Comparison of ENCODE assay signal across 9 mouse cellular contexts in genomic region chr10:67858878-67859277, GRCm38 (mm10). TPM values are rescaled to one million over a fixed set of nuclear protein-coding genes. Genes with fewer than 3 reads are reported as not detected.
DNase-seq lines count a peak whose midpoint lies in the region; ATAC-seq lines count a peak whose summit lies in the region.
"Had no signal": no experiment of that assay in that cellular context is flagged by ENCODE, and none has a peak within 500 bp of the region (broad histone marks: within the 10 kb centered on the region; RNA-seq: fewer than 3 reads in every experiment).

No protein-coding gene starts in this region.

- peak; percentile 67 for ATAC-seq in forebrain, embryonic 15.5 days (replicated peaks)
- ATAC-seq in hindbrain, embryonic 13.5 days (ENCODE audit: low FRiP score), result 0 out of 2 replicates have a peak, but pooled peaks have one; percentile 39

- H3K27ac ChIP-seq in forebrain, embryonic 15.5 days (replicated peaks), result no peak overlapping the region
- no peak overlapping the region for H3K27ac ChIP-seq in hindbrain, embryonic 13.5 days
- H3K27ac ChIP-seq: lung, embryonic 15.5 days had no signal

- WGBS in forebrain, embryonic 15.5 days, result 20% methylated on average over 8 of the region's 8 CpGs
- whole genome bisulfite sequencing in hindbrain, embryonic 13.5 days, result 20% methylated on average over 8 of the region's 8 CpGs

- no peaks in the 10 kb centered on the region for H3K4me1 ChIP-seq in forebrain, embryonic 15.5 days
- H3K4me1 ChIP-seq in hindbrain, embryonic 13.5 days (replicated peaks), result no peaks in the 10 kb centered on the region
- H3K4me1 ChIP-seq: lung, embryonic 15.5 days had no signal

- H3K4me2 ChIP-seq in forebrain, embryonic 15.5 days (replicated peaks), result no peak overlapping the region
- H3K4me2 ChIP-seq in hindbrain, embryonic 13.5 days, result no peak overlapping the region
- H3K4me2 ChIP-seq: lung, embryonic 15.5 days had no signal

- no peaks in the 10 kb centered on the region for H3K36me3 ChIP-seq in forebrain, embryonic 15.5 days
- H3K36me3 ChIP-seq in hindbrain, embryonic 13.5 days, result no peaks in the 10 kb centered on the region
- H3K36me3 ChIP-seq: lung, embryonic 15.5 days had no signal

- DNase-seq in MEL-GATA-1-ER (ENCODE audit: extremely low read depth, low read depth), result peak; percentile 27
- DNase-seq in c-Kit-positive CD71-positive TER-119-negative erythroid progenitor cells, embryonic 14.5 days (ENCODE audit: low read depth), result peak; percentile 25
- peak; percentile 73 to 76 for DNase-seq in layer of hippocampus, postnatal 36 days
- DNase-seq in mesoderm, embryonic 11.5 days (ENCODE audit: low read depth, low spot score), result peak; percentile 81
- DNase-seq in right cerebral cortex, postnatal 14 days, result peak; percentile 81
- peak; percentile 58 to 72 for DNase-seq in urinary bladder, postnatal 36 days (ENCODE audit: low spot score in 2 of 2)

- no peaks in the 10 kb centered on the region for H3K27me3 ChIP-seq in forebrain, embryonic 15.5 days
- 0 out of 2 replicates have a peak, but pooled peaks cover 10% of the 10 kb centered on the region for H3K27me3 ChIP-seq in hindbrain, embryonic 13.5 days
- H3K27me3 ChIP-seq: lung, embryonic 15.5 days had no signal

- no peaks in the 10 kb centered on the region for H3K9me3 ChIP-seq in forebrain, embryonic 15.5 days
- no peaks in the 10 kb centered on the region for H3K9me3 ChIP-seq in hindbrain, embryonic 13.5 days
- H3K9me3 ChIP-seq: lung, embryonic 15.5 days had no signal

- H3K9ac ChIP-seq in forebrain, embryonic 15.5 days (replicated peaks), result no peak overlapping the region
- no peak overlapping the region for H3K9ac ChIP-seq in hindbrain, embryonic 13.5 days
- H3K9ac ChIP-seq: lung, embryonic 15.5 days had no signal

- no peak overlapping the region for H3K4me3 ChIP-seq in forebrain, embryonic 15.5 days
- H3K4me3 ChIP-seq in hindbrain, embryonic 13.5 days, result no peak overlapping the region
- H3K4me3 ChIP-seq: lung, embryonic 15.5 days had no signal

RNA-seq across cellular contexts. Expression of gene Zfp365, which starts 53.6 kb away (rescaled TPM):
- 3.3 and 4.4 TPM in 2 replicates for polyA plus RNA-seq in forebrain, embryonic 15.5 days (2015; fragmentation: Nextera tagmentation; extraction: Ambion mirVana)
- polyA plus RNA-seq in hindbrain, embryonic 13.5 days (2015; fragmentation: Nextera tagmentation; extraction: Ambion mirVana), result 2.1 and 2.4 TPM in 2 replicates
- total RNA-seq in layer of hippocampus, postnatal 36 days (2021), result 100 to 1,000 TPM; 240 to 247 TPM

Comparison
In these comparisons a context has a peak if more than half of its experiments do, and no peak if none do; other contexts are left out.
1. DNase-seq: peak in every context shown above with its lines; median percentile 81 in mesoderm, embryonic 11.5 days; 81 in right cerebral cortex, postnatal 14 days; 74 in layer of hippocampus, postnatal 36 days; 65 in urinary bladder, postnatal 36 days; 27 in MEL-GATA-1-ER; 25 in c-Kit-positive CD71-positive TER-119-negative erythroid progenitor cells, embryonic 14.5 days.